Mouse (Mus musculus) hindbrain, embryonic 15.5 days (tissue): ENCODE results near the gene Tnfrsf13b. TPM values are rescaled to one million over a fixed set of nuclear protein-coding genes. Genes with fewer than 3 reads are reported as not detected.
"Not testable (repeated sequence)": the region's sequence is repeated elsewhere in the genome, so short reads cannot be mapped to it uniquely, and the experiment has no call there.

Experiments used
- ATAC-seq: fragments of 200-750 bp; cut with Nextera tagmentation; 2 replicates; pipeline ENCODE4 v1.8.0; 2017; ENCODE audit warnings: low read depth, moderate number of reproducible peaks, moderate TSS enrichment; ENCODE audit not compliant: low FRiP score
- H3K27ac ChIP-seq: fragments of 300-500 bp; sonication (generic); replicated peaks from 2 replicates; pipeline ENCODE4 v1.5.1; 2015; ENCODE audit warnings: mild to moderate bottlenecking, inconsistent platforms
- H3K27me3 ChIP-seq: fragments of 300-500 bp; sonication (generic); 2 replicates; pipeline ENCODE4 v1.6.1; 2015; ENCODE audit warnings: control low read depth, inconsistent platforms
- H3K36me3 ChIP-seq: fragments of 300-500 bp; sonication (generic); 2 replicates; pipeline ENCODE4 v1.6.1; 2015; ENCODE audit warnings: control low read depth, inconsistent platforms
- H3K4me1 ChIP-seq: fragments of 300-500 bp; sonication (generic); replicated peaks from 2 replicates; pipeline ENCODE4 v1.6.1; 2015; ENCODE audit warnings: control low read depth, inconsistent platforms
- H3K4me2 ChIP-seq: fragments of 300-500 bp; sonication (generic); 2 replicates; pipeline ENCODE4 v1.6.1; 2015; ENCODE audit warnings: moderate library complexity, mild to moderate bottlenecking, inconsistent platforms
- H3K4me3 ChIP-seq: fragments of 300-500 bp; sonication (generic); 2 replicates; pipeline ENCODE4 v1.5.1; 2015; ENCODE audit warnings: mild to moderate bottlenecking, inconsistent platforms
- H3K9ac ChIP-seq: fragments of 300-500 bp; sonication (generic); 2 replicates; pipeline ENCODE4 v1.6.1; 2015; ENCODE audit warnings: inconsistent platforms
- H3K9me3 ChIP-seq: fragments of 300-500 bp; sonication (generic); 2 replicates; pipeline ENCODE4 v1.6.1; 2016; ENCODE audit warnings: control low read depth, inconsistent platforms
- WGBS: fragments of 180-500 bp; shearing (Covaris S2); methylation state at CpG from one replicate; pipeline ENCODE4 v1.1.7; 2015; 5-methylcytosine and 5-hydroxymethylcytosine counted together
- polyA plus RNA-seq: library from polyadenylated mRNA; unstranded; fragments of >200 nt; fragmentation: Nextera tagmentation; extraction: Ambion mirVana; gene quantifications from 2 replicates; pipeline ENCODE4 v1.2.1, GENCODE M21; 2015

The Tnfrsf13b gene
- polyA plus RNA-seq, 1 experiment from 2014 or later, result 1.3 TPM

GRCm38 (mm10) chr11:61176321-61176720, 49.8 kb downstream of the Tnfrsf13b start:
- WGBS, result 88% methylated on average over 1 of the region's 1 CpGs
- Histone ChIP-seq H3K36me3 (no peaks in the 10 kb centered on the region), H3K4me1 (peaks cover 30% of the 10 kb centered on the region), H3K27me3 (no peaks in the 10 kb centered on the region), H3K4me3 (no peak overlapping the region), H3K4me2 (peak overlapping the region; percentile 50), H3K27ac (peak overlapping the region; percentile 98), H3K9ac (no peak overlapping the region), H3K9me3 (no peaks in the 10 kb centered on the region)
- ATAC-seq, result no peak

- H3K4me2 ChIP-seq, result no peak overlapping the region
- no peak for ATAC-seq
- WGBS, result 74% methylated on average over 3 of the region's 3 CpGs
- H3K27me3 ChIP-seq, result no peaks in the 10 kb centered on the region
- no peak overlapping the region for H3K4me3 ChIP-seq
- H3K9ac ChIP-seq, result no peak overlapping the region
- H3K36me3 ChIP-seq, result no peaks in the 10 kb centered on the region
- H3K4me1 ChIP-seq, result peaks cover 7% of the 10 kb centered on the region; the same call in 1 of the 2 replicates
- no peaks in the 10 kb centered on the region for H3K9me3 ChIP-seq
- peak overlapping the region; percentile 51; the same call in 1 of the 2 replicates for H3K27ac ChIP-seq
Observed at GRCm38 (mm10) chr11:61180361-61180760, 53.8 kb downstream of the Tnfrsf13b start.

- H3K27ac ChIP-seq, result no peak overlapping the region
- H3K9ac ChIP-seq, result no peak overlapping the region
- H3K4me1 ChIP-seq, result no peaks in the 10 kb centered on the region
- ATAC-seq, result no peak
- H3K9me3 ChIP-seq, result no peaks in the 10 kb centered on the region
- H3K4me3 ChIP-seq, result no peak overlapping the region
- H3K27me3 ChIP-seq, result no peaks in the 10 kb centered on the region
- H3K4me2 ChIP-seq, result no peak overlapping the region
- no peaks in the 10 kb centered on the region for H3K36me3 ChIP-seq
Observed at GRCm38 (mm10) chr11:61181624-61182023, 55.1 kb downstream of the Tnfrsf13b start.

GRCm38 (mm10) chr11:61183820-61184219, 57.3 kb downstream of the Tnfrsf13b start:
- 71% methylated on average over 1 of the region's 1 CpGs for WGBS
- ATAC-seq, result no peak
- Histone ChIP-seq H3K4me2 (no peak overlapping the region), H3K9ac (no peak overlapping the region), H3K9me3 (no peaks in the 10 kb centered on the region), H3K4me1 (no peaks in the 10 kb centered on the region), H3K36me3 (no peaks in the 10 kb centered on the region), H3K4me3 (no peak overlapping the region), H3K27me3 (no peaks in the 10 kb centered on the region), H3K27ac (no peak overlapping the region)

- H3K4me1 ChIP-seq, result no peaks in the 10 kb centered on the region
- no peak for ATAC-seq
- 41% methylated on average over 2 of the region's 2 CpGs for WGBS
Observed at GRCm38 (mm10) chr11:61190776-61191175, 64.2 kb downstream of the Tnfrsf13b start.

GRCm38 (mm10) chr11:61192123-61192522, 65.6 kb downstream of the Tnfrsf13b start:
- H3K4me3 ChIP-seq, H3K4me1 ChIP-seq, H3K27ac ChIP-seq, H3K9me3 ChIP-seq, H3K4me2 ChIP-seq, ATAC-seq, H3K27me3 ChIP-seq, H3K36me3 ChIP-seq, H3K9ac ChIP-seq: not testable (repeated sequence)
- 91% methylated on average over 9 of the region's 10 CpGs for WGBS

More at GRCm38 (mm10) chr11:61190776-61191175, 64.2 kb downstream of the Tnfrsf13b start:
- Histone ChIP-seq H3K9ac (no peak overlapping the region), H3K27me3 (no peaks in the 10 kb centered on the region), H3K27ac (peak overlapping the region; percentile 52; the same call in 1 of the 2 replicates), H3K4me2 (no peak overlapping the region), H3K36me3 (no peaks in the 10 kb centered on the region), H3K4me3 (no peak overlapping the region), H3K9me3 (no peaks in the 10 kb centered on the region)

GRCm38 (mm10) chr11:61192779-61193178, 66.2 kb downstream of the Tnfrsf13b start:
- 98% methylated on average over 2 of the region's 2 CpGs for WGBS

GRCm38 (mm10) chr11:61193392-61193791, 66.8 kb downstream of the Tnfrsf13b start:
- H3K9ac ChIP-seq, result no peak overlapping the region
- H3K4me3 ChIP-seq, result no peak overlapping the region
- no peak overlapping the region for H3K27ac ChIP-seq
- no peaks in the 10 kb centered on the region for H3K4me1 ChIP-seq
- H3K36me3 ChIP-seq, result no peaks in the 10 kb centered on the region
- peak; percentile 59; the same call in 1 of the 2 replicates for ATAC-seq
- no peaks in the 10 kb centered on the region for H3K9me3 ChIP-seq
- no peaks in the 10 kb centered on the region for H3K27me3 ChIP-seq
- H3K4me2 ChIP-seq, result no peak overlapping the region
- 4% methylated on average over 9 of the region's 9 CpGs for WGBS

More at GRCm38 (mm10) chr11:61192779-61193178, 66.2 kb downstream of the Tnfrsf13b start:
- Histone ChIP-seq H3K4me3 (no peak overlapping the region), H3K4me2 (no peak overlapping the region), H3K36me3 (no peaks in the 10 kb centered on the region), H3K9ac (no peak overlapping the region), H3K9me3 (no peaks in the 10 kb centered on the region), H3K27ac (no peak overlapping the region), H3K4me1 (no peaks in the 10 kb centered on the region), H3K27me3 (no peaks in the 10 kb centered on the region)
- no peak for ATAC-seq

- Histone ChIP-seq H3K9me3 (no peaks in the 10 kb centered on the region), H3K27me3 (no peaks in the 10 kb centered on the region), H3K27ac (no peak overlapping the region), H3K4me1 (no peaks in the 10 kb centered on the region), H3K9ac (no peak overlapping the region), H3K36me3 (no peaks in the 10 kb centered on the region), H3K4me3 (no peak overlapping the region), H3K4me2 (no peak overlapping the region)
- 85% methylated on average over 14 of the region's 14 CpGs for WGBS
- ATAC-seq, result no peak
Observed at GRCm38 (mm10) chr11:61196616-61197353, 70.2 kb downstream of the Tnfrsf13b start.

- H3K4me3 ChIP-seq, result no peak overlapping the region
- H3K27ac ChIP-seq, result no peak overlapping the region
- no peaks in the 10 kb centered on the region for H3K36me3 ChIP-seq
- H3K27me3 ChIP-seq, result no peaks in the 10 kb centered on the region
- no peak overlapping the region for H3K9ac ChIP-seq
- no peaks in the 10 kb centered on the region for H3K4me1 ChIP-seq
- H3K9me3 ChIP-seq, result no peaks in the 10 kb centered on the region
- no peak for ATAC-seq
- no peak overlapping the region for H3K4me2 ChIP-seq
Observed at GRCm38 (mm10) chr11:61197935-61198334, 71.4 kb downstream of the Tnfrsf13b start.
